Mouse (Mus musculus): Measurements from ENCODE around the gene Erich3.
A peak's percentile ranks its signal among the peaks of the same experiment; 100 is the strongest.

Erich3 gene

GRCm38 (mm10) chr3:154771651-154772050, 108.0 kb downstream of the Erich3 start:
- DNase-seq (ENCODE audit: low spot score) = no peak

- no peak for DNase-seq (ENCODE audit: low spot score)
Observed at GRCm38 (mm10) chr3:154778836-154779595, 115.4 kb downstream of the Erich3 start.

- DNase-seq (ENCODE audit: low spot score) = no peak
Observed at GRCm38 (mm10) chr3:154786354-154786753, 122.7 kb downstream of the Erich3 start.

- DNase-seq (ENCODE audit: low spot score) = no peak
Observed at GRCm38 (mm10) chr3:154787611-154788010, 124.0 kb downstream of the Erich3 start.

- no peak for DNase-seq (ENCODE audit: low spot score)
Observed at GRCm38 (mm10) chr3:154793571-154793970, 129.9 kb downstream of the Erich3 start.

- no peak for DNase-seq (ENCODE audit: low spot score)
Observed at GRCm38 (mm10) chr3:154798806-154799205, 135.1 kb downstream of the Erich3 start.

- DNase-seq (ENCODE audit: low spot score) = no peak
Observed at GRCm38 (mm10) chr3:154800454-154800853, 136.8 kb downstream of the Erich3 start.

GRCm38 (mm10) chr3:154800888-154801429, 137.3 kb downstream of the Erich3 start:
- DNase-seq (ENCODE audit: low spot score) = peak; percentile 28

- no peak for DNase-seq (ENCODE audit: low spot score)
Observed at GRCm38 (mm10) chr3:154806626-154807025, 143.0 kb downstream of the Erich3 start.

- no peak for DNase-seq (ENCODE audit: low spot score)
Observed at GRCm38 (mm10) chr3:154810273-154810870, 146.7 kb downstream of the Erich3 start.

- no peak for DNase-seq (ENCODE audit: low spot score)
Observed at GRCm38 (mm10) chr3:154811281-154811680, 147.6 kb downstream of the Erich3 start.

GRCm38 (mm10) chr3:154811833-154812232, 148.2 kb downstream of the Erich3 start:
- DNase-seq (ENCODE audit: low spot score) = no peak

- DNase-seq (ENCODE audit: low spot score) = no peak
Observed at GRCm38 (mm10) chr3:154812893-154813292, 149.2 kb downstream of the Erich3 start.

GRCm38 (mm10) chr3:154815606-154816005, 151.9 kb downstream of the Erich3 start:
- no peak for DNase-seq (ENCODE audit: low spot score)

GRCm38 (mm10) chr3:154816231-154816630, 152.6 kb downstream of the Erich3 start:
- DNase-seq (ENCODE audit: low spot score) = no peak

GRCm38 (mm10) chr3:154816801-154817625, 153.4 kb downstream of the Erich3 start:
- no peak for DNase-seq (ENCODE audit: low spot score)

Data from ovary, postnatal 14 days (tissue).